In the genomic region with DNA sequence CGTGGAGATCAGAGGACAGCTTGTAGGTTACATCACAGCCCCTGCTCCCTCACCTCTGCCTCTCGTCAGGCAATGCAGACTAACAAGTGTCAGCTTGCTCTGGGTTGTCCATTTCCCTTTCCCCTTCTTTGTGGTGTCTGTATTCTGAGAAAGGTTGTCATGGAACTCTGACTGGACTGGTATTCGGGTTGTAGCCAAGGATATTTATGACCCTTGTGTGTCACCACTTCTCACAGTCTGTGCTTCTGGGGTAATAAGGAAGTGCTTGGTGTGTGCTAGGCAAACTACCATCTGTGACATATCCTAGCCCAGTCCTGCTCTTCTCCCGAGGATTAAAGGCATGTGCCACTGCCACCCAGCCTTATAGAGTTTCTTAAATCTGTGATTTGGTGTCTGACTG, we compare ENCODE assay signal across 15 mouse cellular contexts.
"Had no signal": no experiment of that assay in that cellular context is flagged by ENCODE, and none has a peak within 500 bp of the region (broad histone marks: within the 10 kb centered on the region; RNA-seq: fewer than 3 reads in every experiment).

No protein-coding gene starts in this region.

- H3K27me3 ChIP-seq: liver, embryonic 13.5 days had no signal

- H3K27ac ChIP-seq: kidney, postnatal 0 days; left cerebral cortex, adult 2 months; liver, embryonic 13.5 days; macrophage; stomach, postnatal 0 days had no signal

- H3K4me1 ChIP-seq: liver, embryonic 13.5 days had no signal

- H3K4me3 ChIP-seq: left cerebral cortex, adult 2 months; liver, embryonic 13.5 days had no signal

- H3K4me2 ChIP-seq: liver, embryonic 13.5 days; midbrain, embryonic 11.5 days had no signal

- H3K9ac ChIP-seq: liver, embryonic 13.5 days had no signal

- DNase-seq: kidney, postnatal 25 days; layer of hippocampus, postnatal 36 days; liver, embryonic 13.5 days; lung, adult 2 months; midbrain, embryonic 14.5 days; right cerebral cortex, adult 18-20 months; right cerebral cortex, postnatal 14 days; right cerebral cortex, postnatal 4 days; thymus, adult 2 months; thymus, postnatal 14 days had no signal

- H3K9me3 ChIP-seq: liver, embryonic 13.5 days had no signal
